Mouse (Mus musculus): Measurements from ENCODE around the gene Pde4c.

- TF ChIP-seq BHLHE40 (IDR thresholded peaks at IDR 0.05; ENCODE audit: borderline replicate concordance, low read depth, low read length) (no peak), POLR2A (IDR thresholded peaks at IDR 0.05; ENCODE audit: control insufficient read depth in 1 of 2, insufficient read depth in 1 of 2, low read depth in 1 of 2, low read length in 2 of 2, poor library complexity in 1 of 2) (no peak), MAFK (IDR thresholded peaks at IDR 0.05; ENCODE audit: borderline replicate concordance, low read depth, low read length) (no peak), ZNF384 (IDR thresholded peaks at IDR 0.05; ENCODE audit: low read depth, low read length) (no peak), CTCF (IDR thresholded peaks at IDR 0.05 in 2 of 3, conservative IDR thresholded peaks at IDR 0.05 in 1 of 3; ENCODE audit: control insufficient read depth in 1 of 3, insufficient read depth in 1 of 3, low read depth in 2 of 3, low read length in 3 of 3, poor library complexity in 1 of 3, severe bottlenecking in 1 of 3) (no peak), MEF2A (IDR thresholded peaks at IDR 0.05; ENCODE audit: extremely low read depth, insufficient replicate concordance, low read depth, low read length, poor library complexity, severe bottlenecking) (no peak), POLR2AphosphoS5 (IDR thresholded peaks at IDR 0.05; ENCODE audit: borderline replicate concordance, low read depth, low read length) (no peak), EP300 (IDR thresholded peaks at IDR 0.05; ENCODE audit: low read depth in 1 of 2, low read length in 2 of 2) (no peak)
Measured at GRCm38 (mm10) chr8:70742981-70743655, 19.6 kb downstream of the Pde4c start.
